Mouse (Mus musculus): ENCODE data around the gene Spon1.

DNA sequence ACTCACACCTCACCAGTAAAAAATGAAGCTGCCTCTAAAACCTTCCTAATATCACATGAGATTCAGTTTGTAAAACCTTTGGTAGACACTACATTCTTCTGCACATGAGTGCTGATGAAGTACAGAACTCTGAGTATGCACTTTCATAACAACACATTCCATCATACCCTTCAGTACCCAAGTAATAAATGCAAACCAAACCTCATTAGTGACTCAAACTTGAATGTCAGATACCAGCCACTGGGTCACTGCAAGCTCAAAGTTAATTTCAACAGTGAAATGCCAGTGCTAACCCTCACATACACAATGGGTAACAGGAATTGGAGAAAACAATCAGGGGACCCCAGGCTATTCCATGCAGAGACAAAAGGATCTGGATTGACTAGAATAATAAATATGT is 203.4 kb downstream of the Spon1 start:
- TF ChIP-seq E2F4 (IDR thresholded peaks at IDR 0.05; ENCODE audit: insufficient replicate concordance, low read depth, low read length) (no peak), POLR2AphosphoS2 (IDR thresholded peaks at IDR 0.05; ENCODE audit: low read depth, low read length) (no peak), PAX5 (IDR thresholded peaks at IDR 0.05; ENCODE audit: low read length) (no peak), POLR2A (IDR thresholded peaks at IDR 0.05; ENCODE audit: low read depth, low read length) (no peak), ZNF384 (IDR thresholded peaks at IDR 0.05; ENCODE audit: low read depth, low read length) (no peak), IRF4 (IDR thresholded peaks at IDR 0.05; ENCODE audit: low read depth, low read length) (no peak)
